Mouse (Mus musculus): ENCODE data around the gene H60b. TPM values are rescaled to one million over a fixed set of nuclear protein-coding genes. Genes with fewer than 3 reads are reported as not detected.
"Not testable (repeated sequence)": the region's sequence is repeated elsewhere in the genome, so short reads cannot be mapped to it uniquely, and the experiment has no call there.

The H60b gene
- total RNA-seq, 2 experiments from 2014 or later = not detected

- DNase-seq; intact Hi-C loops (cut with DNase I): not testable (repeated sequence)
These were observed 112.7 kb downstream of the H60b start for GRCm38 (mm10) chr10:22270879-22271786.

DNA sequence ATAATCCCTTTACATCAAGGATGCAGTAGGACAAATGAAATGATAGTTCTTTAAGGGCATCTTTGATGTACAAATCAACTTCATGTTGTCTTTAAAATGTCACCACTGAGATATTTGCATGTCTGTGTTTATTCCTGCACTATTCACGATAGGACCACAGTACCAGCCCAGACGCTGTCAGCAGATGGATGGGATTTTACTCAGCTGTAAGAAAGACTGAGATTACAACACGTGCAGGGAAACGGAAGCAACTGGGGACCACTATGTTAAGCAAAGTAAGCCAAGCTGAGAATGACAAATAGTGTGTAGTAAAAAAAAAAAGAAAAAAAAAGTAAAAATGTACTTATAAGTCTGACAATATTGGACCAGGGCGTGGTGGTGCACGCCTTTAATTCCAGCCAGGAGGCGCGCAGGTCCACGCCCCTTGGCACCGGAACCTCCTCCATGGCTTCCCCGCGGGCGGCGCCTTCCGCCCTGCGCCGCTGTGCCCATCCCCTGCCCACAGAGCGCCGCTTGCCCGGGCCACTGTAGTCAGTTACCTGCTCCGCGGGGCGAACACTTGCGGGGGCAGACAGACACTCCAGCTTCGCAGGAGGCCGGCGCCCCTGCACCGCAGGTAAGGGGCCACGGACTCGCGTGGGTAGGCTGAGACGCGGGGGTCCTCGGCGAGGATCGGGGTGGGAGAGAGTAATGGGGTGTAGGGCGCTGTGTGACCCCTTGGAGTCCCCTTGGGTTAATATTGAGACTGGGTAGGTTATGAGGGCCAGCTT is 114.7 kb downstream of the H60b start:
- peak; percentile 8 to 15 for DNase-seq
- intact Hi-C loops (cut with DNase I) = not testable (repeated sequence)

DNA sequence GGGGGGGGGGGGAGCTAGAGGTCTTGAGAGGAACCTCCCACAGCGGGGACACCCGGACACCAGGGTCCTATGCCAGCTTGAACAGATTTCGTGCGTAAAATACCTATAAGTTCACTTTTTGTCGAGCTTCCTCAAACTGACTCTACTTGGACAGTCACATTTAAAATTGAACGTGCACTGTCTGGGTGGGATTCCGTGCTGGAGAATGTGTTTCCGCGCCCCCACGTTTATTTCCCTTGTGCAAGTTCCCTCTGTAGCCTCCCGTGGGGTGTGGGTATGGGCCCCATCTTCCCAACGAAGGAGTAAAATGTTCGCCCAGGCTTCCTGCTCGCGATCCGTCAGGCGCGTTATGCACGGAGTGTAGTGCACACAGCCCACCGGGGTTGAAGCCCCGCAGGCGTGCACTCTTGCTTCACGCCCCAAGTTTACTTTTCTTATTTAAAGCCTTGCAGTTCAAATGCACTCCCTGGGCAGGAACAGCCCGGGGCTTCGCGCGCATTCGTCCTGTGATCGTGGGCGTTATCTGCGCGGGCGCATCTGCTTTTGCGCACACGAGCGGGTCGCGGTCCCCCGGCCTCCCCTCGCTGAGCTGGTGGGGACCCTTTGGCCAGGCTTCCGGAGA is 115.4 kb downstream of the H60b start:
- no peak for DNase-seq
- intact Hi-C loops (cut with DNase I) = no loop called here

- no peak for DNase-seq
These were observed 116.2 kb downstream of the H60b start for GRCm38 (mm10) chr10:22274445-22275057.

GRCm38 (mm10) chr10:22278468-22278867 is 120.1 kb downstream of the H60b start:
- DNase-seq; intact Hi-C loops (cut with DNase I): not testable (repeated sequence)

More at GRCm38 (mm10) chr10:22274445-22275057, 116.2 kb downstream of the H60b start:
- intact Hi-C loops (cut with DNase I) = no loop called here

DNA sequence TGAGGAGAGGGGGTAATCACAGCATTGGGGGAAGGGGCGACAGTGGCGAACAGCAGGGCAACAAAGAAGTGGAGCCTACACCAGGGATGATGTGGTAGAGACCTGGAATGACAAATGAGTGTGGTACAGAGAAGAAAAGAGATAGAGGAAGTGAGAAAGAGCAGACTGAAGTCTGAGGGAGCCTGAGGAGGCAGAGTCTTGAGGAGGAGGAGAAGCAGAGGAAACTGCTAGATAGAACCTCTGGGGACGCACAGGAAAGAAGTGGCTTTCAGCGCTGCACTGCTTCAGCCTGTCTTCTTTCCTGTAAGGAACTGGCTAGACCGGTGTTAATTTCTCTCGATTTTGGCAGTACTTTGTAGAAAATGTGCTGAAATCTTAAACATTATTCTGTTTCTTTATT is 124.4 kb downstream of the H60b start:
- intact Hi-C loops (cut with DNase I) = no loop called here
- no peak for DNase-seq

DNA sequence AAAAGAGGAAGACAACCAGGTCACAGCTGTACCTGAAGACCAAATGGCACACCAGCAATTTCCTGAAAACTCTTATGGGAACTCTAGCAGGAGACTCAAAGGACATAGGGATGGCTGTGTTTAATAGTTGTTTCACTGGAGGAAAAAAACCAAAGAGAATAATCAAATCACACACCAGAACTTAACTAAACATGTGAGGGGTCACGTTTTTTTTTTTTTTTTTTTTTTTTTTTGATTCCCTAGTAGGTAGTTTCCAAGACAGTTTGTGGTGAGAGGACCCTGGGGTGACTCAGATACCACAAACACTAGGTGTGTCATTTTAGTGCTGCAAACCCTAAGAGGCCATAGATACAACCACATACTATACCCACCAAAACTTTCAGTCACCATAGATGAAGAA is 137.3 kb downstream of the H60b start:
- DNase-seq = no peak
- intact Hi-C loops (cut with DNase I) = no loop called here

DNA sequence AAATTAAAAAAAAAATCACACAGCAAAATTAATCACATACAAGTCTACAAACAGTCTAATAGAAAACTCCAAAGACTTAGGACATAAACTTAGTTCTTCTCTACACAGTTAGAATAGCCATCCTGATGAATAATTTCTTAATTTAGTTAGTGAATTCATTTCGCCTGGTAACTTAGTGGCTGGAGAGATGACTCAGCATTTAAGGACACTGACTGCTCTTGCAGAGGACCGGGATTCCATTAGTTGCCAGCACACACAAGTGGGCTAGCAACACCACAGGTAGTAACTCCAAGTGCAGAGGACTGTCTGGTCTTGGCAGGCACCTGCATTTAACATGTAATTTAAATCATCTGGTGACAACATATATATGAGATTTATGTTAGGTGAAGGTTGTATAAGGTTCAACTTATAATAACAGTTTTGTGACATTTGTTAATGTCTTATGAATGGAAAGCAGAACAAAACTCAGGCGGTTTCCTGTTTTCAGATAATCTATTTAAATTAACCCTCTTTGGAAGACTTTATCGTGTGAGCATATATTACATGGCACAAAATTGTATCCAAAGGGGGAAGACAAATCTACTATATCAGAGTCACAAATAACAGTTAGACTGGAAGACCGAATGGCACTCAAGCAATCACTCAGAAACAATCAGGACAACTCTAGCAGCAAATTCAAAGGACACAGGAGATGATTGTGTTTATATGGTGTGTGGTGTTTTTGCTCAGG is 138.8 kb downstream of the H60b start:
- no peak for DNase-seq
- intact Hi-C loops (cut with DNase I) = no loop called here

- no peak for DNase-seq
- intact Hi-C loops (cut with DNase I) = no loop called here
These were observed 139.5 kb downstream of the H60b start for GRCm38 (mm10) chr10:22297766-22298461.

DNA sequence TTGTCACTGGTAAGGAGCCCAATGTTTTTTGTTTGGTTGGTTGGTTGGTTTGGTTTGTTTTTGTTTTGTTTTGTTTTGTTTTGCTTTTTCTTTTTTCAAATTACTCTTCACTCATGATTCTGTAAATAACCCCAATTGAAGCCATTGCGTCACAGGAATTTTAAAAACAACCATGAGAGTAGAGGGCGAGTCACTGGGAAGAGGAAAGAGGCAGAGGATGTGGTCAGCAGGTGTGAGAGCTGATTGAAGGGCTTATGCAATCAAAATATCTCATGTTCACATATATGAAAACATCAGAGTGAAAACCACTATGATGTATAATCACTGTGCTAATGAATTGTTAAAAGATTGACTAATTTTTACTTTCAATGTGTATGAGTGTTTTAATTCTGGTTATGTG is 140.9 kb downstream of the H60b start:
- intact Hi-C loops (cut with DNase I) = no loop called here
- DNase-seq = no peak

DNA sequence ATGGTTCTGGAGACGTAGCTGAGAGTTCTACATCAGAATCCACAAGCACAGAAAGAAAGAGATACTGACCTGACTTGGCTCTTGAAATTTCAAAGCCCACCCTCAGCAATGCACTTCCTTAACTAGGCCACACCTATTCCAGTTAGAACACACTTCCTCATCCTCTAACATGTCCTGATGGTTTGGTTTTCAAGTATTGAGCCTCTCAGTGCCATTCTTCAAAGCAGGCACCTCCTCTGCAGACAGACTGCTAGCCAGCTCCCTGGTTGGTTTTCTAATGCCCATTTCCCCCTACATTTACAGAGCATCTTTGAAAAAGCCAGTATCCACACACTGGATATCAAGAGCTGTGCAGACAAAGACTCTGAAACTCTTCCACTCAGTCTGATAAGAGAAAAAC is 143.3 kb downstream of the H60b start:
- DNase-seq = no peak
- intact Hi-C loops (cut with DNase I) = no loop called here

DNA sequence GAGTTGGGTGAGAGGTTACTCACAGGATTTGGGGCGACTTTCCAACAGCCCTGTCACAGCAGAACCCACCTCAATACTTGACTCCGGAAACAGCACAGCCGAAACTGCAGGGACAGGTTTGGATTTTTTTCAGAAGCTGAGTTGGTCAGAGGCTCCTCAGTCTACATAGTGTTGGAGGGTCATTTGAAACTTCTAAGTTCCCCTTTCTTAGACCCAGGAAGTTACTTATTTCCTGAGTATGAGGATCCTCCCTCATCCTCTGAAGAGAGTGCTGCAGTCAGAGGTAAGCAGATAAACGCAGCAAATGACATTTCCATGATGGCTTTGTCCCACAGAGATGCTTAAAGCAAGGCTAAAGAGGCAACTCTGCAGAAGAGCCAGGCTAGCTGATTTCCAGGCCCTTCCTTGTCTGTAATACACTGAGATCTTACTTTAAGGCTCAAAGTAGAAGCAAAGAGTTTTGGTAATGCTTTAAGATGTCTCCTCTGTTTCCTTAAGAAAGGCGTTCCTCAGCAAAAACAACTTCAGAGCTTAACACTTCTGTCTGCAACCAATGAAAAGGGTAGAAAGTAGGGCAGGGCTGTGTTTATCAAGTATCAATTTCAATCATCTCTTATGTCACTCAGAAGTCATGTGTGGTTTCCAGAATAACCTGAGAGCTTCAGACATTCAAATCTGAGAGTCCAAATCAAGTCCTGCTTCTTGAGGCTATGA is 144.1 kb downstream of the H60b start:
- DNase-seq = no peak
- intact Hi-C loops (cut with DNase I) = no loop called here

- intact Hi-C loops (cut with DNase I) = no loop called here
- DNase-seq = no peak
These were observed 145.3 kb downstream of the H60b start for GRCm38 (mm10) chr10:22303736-22304135.

DNA sequence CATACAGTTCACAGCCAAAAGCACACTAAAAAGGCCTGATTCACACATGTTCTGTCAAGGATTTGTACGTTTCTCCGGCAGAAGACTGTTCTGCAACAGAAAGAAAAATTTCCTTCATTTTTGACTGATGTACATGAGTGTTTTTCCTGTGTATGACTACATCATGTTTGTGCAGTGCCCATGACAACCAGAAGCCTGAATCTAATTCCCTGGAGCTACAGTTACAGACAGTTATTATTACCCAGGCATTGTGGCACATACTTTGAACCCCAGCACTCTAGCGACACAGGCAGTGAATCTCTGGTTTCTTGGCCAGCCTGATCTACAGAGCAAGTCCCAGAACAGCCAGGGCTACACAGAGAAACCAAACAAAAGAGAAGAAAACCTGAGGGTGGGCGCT is 147.4 kb downstream of the H60b start:
- intact Hi-C loops (cut with DNase I) = no loop called here
- no peak for DNase-seq

DNA sequence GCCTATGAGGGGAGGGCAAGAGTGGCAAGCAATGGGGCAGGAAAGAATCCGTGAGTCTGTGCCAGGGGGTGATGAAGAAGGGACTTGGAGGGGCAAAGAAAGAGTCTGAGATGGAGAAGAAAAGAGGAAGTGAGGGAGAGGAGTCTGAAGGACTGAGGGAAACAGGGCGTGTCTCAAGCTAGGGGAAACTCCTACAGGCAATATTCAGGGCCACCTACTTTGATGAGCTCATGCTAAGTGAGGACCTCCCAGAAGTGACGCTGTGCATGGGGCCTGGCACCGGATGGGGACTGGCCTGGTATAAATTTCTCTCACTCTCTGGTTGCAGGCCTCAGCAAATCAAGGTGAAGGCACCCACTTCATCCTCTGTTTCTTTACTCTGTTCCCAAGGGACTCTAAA is 148.1 kb downstream of the H60b start:
- intact Hi-C loops (cut with DNase I) = no loop called here
- DNase-seq = peak; percentile 1 to 2

DNA sequence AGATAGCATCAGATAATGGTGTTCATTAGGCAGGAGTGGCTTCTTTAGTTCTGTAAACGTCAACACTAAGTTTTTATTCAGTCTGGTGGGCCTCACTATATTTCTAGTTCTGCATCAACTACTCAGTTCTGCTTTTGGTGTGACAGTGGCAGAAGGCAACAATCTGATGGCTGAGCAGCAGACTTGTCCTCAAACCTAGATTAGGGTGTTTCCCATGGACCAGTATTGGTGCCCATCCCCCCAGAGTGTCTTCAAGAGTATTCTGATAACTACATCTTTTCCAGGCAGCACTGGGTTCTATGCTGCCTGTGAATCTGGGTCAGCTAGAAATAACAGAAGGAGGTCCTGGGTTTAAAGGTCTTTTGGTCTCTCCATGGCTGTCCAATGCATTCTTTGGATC is 149.8 kb downstream of the H60b start:
- no peak for DNase-seq
- intact Hi-C loops (cut with DNase I) = no loop called here

- no peak for DNase-seq
- intact Hi-C loops (cut with DNase I) = no loop called here
These were observed 164.5 kb downstream of the H60b start for GRCm38 (mm10) chr10:22322858-22323257.
